Mouse (Mus musculus) forebrain, embryonic 14.5 days (tissue): ENCODE measurements at regions not wholly inside any gene's neighbourhood (a gene's known extent, or its start where the extent isn't known, plus 50 kb on each side); places are given as distances from the start of the nearest gene placed in this dataset.

Source experiments
- ATAC-seq: fragments of 200-750 bp; cut with Nextera tagmentation; 2 replicates; pipeline ENCODE4 v1.8.0; 2017; ENCODE audit warnings: mild to moderate bottlenecking, moderate library complexity
- DNase-seq: peaks from one replicate; pipeline ENCODE4 v3.0.0-alpha.2; 2015; ENCODE audit warnings: low spot score
- H3K27ac ChIP-seq: fragments of 300-500 bp; sonication (generic); 2 replicates; pipeline ENCODE4 v1.5.1; 2014; ENCODE audit warnings: low read depth, mild to moderate bottlenecking, control low read depth, low read length, moderate library complexity
- H3K27me3 ChIP-seq: fragments of 300-500 bp; sonication (generic); replicated peaks from 2 replicates; pipeline ENCODE4 v1.6.1; 2014; ENCODE audit warnings: low read length, control low read depth, mixed read lengths; ENCODE audit not compliant: control insufficient read depth, insufficient read depth
- H3K36me3 ChIP-seq: fragments of 300-500 bp; sonication (generic); 2 replicates; pipeline ENCODE4 v1.6.1; 2014; ENCODE audit warnings: low read length, control low read depth; ENCODE audit not compliant: control insufficient read depth, insufficient read depth
- H3K4me1 ChIP-seq: fragments of 300-500 bp; sonication (generic); 2 replicates; pipeline ENCODE4 v1.6.1; 2014; ENCODE audit warnings: antibody characterized with exemption, low read length, control low read depth; ENCODE audit not compliant: control insufficient read depth, insufficient read depth
- H3K4me2 ChIP-seq: fragments of 300-500 bp; sonication (generic); 2 replicates; pipeline ENCODE4 v1.6.1; 2014; ENCODE audit warnings: mild to moderate bottlenecking, control low read depth, low read length
- H3K4me3 ChIP-seq: fragments of 300-500 bp; sonication (generic); 2 replicates; pipeline ENCODE4 v1.5.1; 2014; ENCODE audit warnings: low read depth, low read length, control low read depth
- H3K9ac ChIP-seq: fragments of 300-500 bp; sonication (generic); 2 replicates; pipeline ENCODE4 v1.6.1; 2014; ENCODE audit warnings: mild to moderate bottlenecking, low read length, control low read depth, moderate library complexity
- H3K9me3 ChIP-seq: fragments of 300-500 bp; sonication (generic); replicated peaks from 2 replicates; pipeline ENCODE4 v1.6.1; 2016; ENCODE audit warnings: low read length, control low read depth, mixed read lengths; ENCODE audit not compliant: control insufficient read depth
- WGBS: fragments of 180-500 bp; shearing (Covaris S2); extraction: QIAGEN DNeasy Blood & Tissue Kit; methylation state at CpG from one replicate; pipeline ENCODE4 v1.1.7; 2014; 5-methylcytosine and 5-hydroxymethylcytosine counted together

DNA sequence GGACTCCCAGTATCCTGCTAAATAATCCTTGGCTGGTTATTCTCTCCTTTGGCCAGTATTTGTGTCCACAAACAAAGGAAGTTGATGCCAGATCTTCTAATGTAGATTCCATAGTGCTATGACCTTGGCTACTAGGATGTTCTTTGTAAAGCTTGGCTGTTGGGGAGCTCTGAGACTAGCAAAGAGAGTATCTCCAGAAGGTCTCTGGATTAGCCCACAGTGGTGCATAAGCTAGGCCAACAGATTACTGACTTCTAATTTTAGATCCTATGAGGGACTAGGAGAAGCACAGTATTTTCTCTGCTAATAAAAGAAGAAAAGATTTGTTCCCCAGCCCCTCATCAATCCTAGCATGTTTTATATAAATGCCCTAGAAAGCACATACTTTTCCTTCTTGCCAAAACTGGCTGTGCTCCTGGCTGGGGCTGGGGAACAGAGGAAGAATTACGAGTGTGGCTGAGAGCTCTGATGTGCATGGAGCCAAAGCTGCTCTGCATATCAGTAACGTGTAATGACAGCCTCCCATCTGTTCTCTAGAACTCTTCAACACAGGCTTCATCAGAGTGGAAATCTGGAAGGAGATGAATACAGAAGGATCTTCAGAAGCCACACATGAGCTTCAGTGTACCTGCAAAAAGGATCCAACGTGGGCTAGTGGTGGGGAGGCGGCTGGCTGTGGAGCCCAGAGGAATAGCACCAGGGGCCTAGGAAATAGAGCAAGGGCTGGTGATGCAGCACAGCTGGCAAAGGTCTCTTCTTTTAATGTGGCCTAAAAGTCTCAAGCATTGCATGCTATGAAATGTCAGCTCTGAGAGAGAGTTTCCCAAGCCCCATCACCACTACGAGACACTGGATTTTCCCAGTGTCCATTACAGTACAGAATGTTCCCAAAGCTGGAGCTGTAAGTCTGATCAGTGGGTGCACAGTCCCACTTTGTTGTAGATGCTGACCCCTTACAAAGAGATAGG, 283.0 kb upstream of the Plxna2 start:
- no peak overlapping the region for H3K4me3 ChIP-seq
- peak; percentile 80; the same call in 1 of the 2 replicates for ATAC-seq
- H3K27me3 ChIP-seq = no peaks in the 10 kb centered on the region
- H3K9me3 ChIP-seq = no peaks in the 10 kb centered on the region
- no peak overlapping the region for H3K4me2 ChIP-seq
- H3K9ac ChIP-seq = no peak overlapping the region
- peak; percentile 82 for DNase-seq
- 63% methylated on average over 5 of the region's 5 CpGs for WGBS
- H3K27ac ChIP-seq = peak overlapping the region; percentile 70
- H3K4me1 ChIP-seq = 0 out of 2 replicates have a peak, but pooled peaks cover 8% of the 10 kb centered on the region
- no peaks in the 10 kb centered on the region for H3K36me3 ChIP-seq

DNA sequence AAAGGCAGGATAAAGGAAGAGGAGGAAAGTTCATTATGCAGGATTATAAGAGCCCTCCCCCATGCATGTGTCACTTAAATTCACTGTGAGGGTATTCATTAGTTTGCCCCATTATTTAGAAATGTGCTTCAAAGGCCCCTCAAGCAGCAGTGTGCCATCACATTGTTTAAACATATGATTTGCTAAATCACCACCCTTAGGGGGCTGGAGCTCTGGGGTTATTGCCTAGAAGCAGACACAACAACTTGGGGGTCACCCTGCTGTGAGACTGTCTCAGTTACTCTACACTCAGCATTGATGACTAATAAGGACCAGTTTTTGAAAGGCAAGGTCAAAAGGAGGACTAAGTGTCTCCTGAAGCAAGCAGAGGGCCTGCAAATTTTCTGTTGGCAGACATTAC, 285.4 kb upstream of the Plxna2 start:
- 0 out of 2 replicates have a peak, but pooled peaks cover 8% of the 10 kb centered on the region for H3K4me1 ChIP-seq
- DNase-seq (peak; percentile 48), ATAC-seq (peak; percentile 52; the same call in 1 of the 2 replicates)
- H3K27me3 ChIP-seq = no peaks in the 10 kb centered on the region
- no peaks in the 10 kb centered on the region for H3K9me3 ChIP-seq
- H3K9ac ChIP-seq = no peak overlapping the region
- no peak overlapping the region for H3K4me2 ChIP-seq
- no peak overlapping the region for H3K27ac ChIP-seq
- no peak overlapping the region for H3K4me3 ChIP-seq
- H3K36me3 ChIP-seq = no peaks in the 10 kb centered on the region

DNA sequence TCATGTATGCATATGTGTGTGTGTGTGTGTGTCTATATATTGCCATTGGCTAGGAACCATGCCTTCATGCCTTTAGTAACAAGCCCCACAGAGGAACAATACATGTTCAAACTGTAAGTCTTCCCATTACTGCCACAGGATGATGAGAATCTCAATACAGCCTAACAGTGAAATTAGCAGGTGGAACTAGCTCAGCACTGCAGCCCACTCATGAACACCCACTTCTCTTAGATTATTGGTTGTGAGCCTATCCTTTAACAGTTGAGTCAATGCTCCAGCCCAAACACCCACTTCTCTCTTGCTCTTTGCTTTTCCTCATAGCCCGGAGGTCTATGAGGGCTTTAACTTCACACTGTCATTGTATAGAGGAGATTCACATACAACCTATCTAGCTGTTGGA, 287.5 kb upstream of the Plxna2 start:
- DNase-seq = no peak
- Histone ChIP-seq H3K9ac (no peak overlapping the region), H3K4me1 (0 out of 2 replicates have a peak, but pooled peaks cover 8% of the 10 kb centered on the region), H3K27me3 (no peaks in the 10 kb centered on the region), H3K36me3 (no peaks in the 10 kb centered on the region), H3K9me3 (no peaks in the 10 kb centered on the region), H3K27ac (no peak overlapping the region), H3K4me3 (no peak overlapping the region), H3K4me2 (no peak overlapping the region)
- no peak for ATAC-seq
- 88% methylated on average over 1 of the region's 1 CpGs for WGBS

DNA sequence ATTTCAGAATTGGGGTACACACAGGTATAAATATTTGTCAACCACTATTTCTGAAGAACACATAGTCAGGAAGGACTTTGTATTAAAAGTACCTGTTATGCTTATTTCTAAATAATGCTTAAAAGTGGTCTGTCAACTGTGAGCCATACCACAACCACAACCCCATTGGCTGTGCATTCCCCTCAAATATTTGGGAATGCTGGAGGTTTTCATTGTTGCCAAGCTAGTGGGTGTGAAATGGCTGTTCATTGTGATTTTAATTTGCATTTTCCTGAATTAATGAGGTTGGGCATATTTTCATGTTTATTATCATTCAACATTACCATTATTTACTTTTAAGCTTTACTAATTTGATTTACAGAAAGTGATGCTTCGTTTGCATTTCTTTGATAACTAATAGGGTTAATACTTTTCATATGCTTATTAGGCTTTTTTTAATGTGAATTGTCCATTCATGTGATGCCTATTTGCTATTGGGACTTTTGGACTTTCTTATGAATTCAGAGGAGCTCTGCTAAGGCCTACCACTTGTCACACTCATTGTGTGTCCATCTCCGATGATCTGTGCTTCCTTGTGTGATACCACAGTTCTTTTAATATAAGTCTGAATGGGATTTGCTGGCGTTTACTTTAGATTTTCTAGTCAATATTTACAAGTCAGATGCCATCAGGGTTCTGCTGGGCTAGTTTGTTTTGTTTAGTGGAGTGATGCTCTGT, 297.5 kb upstream of the Plxna2 start:
- H3K9ac ChIP-seq = no peak overlapping the region
- WGBS = 32% methylated on average over 3 of the region's 3 CpGs
- H3K27me3 ChIP-seq = no peaks in the 10 kb centered on the region
- H3K27ac ChIP-seq = no peak overlapping the region
- H3K36me3 ChIP-seq = no peaks in the 10 kb centered on the region
- H3K9me3 ChIP-seq = no peaks in the 10 kb centered on the region
- peak; percentile 37; the same call in 1 of the 2 replicates for ATAC-seq
- no peaks in the 10 kb centered on the region for H3K4me1 ChIP-seq
- H3K4me2 ChIP-seq = no peak overlapping the region
- no peak overlapping the region for H3K4me3 ChIP-seq
- peak; percentile 23 for DNase-seq

DNA sequence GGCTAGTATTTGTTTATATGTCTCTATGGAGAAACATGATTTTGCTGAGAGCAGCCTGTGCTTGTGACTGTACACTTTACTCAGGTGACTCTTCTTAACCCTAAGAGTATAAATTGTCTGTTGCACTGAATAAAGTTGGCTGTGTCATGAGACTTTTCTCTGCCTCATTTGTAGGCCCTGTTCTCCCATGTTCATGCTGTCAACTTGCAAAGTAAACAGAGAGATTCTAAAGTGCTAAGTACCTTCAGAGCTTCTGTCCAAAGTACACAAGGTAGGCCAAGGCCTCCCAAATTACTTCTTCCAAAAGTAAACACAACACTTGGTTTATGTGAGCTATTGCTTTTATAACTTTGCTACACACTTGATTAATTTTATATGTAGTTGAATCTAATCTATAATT, 299.7 kb upstream of the Plxna2 start:
- no peak overlapping the region for H3K9ac ChIP-seq
- no peak for ATAC-seq
- no peaks in the 10 kb centered on the region for H3K36me3 ChIP-seq
- no peak overlapping the region for H3K4me3 ChIP-seq
- no peak overlapping the region for H3K27ac ChIP-seq
- no peaks in the 10 kb centered on the region for H3K4me1 ChIP-seq
- no peak overlapping the region for H3K4me2 ChIP-seq
- no peaks in the 10 kb centered on the region for H3K9me3 ChIP-seq
- no peaks in the 10 kb centered on the region for H3K27me3 ChIP-seq
- DNase-seq = no peak

DNA sequence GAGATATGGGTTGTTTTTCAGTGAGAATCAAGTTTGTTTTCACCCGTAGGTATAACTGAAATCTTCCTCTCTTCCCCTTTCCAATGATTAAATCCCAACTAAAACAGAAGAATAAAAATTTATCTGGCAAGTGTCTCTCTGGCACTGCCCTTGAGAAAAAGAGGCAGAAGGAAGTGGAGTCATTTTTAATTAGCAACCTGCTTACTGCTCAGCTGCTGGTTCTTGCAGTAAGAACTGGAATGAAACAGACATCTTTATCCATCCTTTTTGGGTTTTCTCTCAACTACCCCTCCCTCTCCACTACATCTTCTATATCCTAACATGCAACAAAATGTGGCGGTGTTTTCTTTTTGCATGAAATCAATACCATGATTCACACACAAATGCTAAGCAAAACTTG, 302.4 kb upstream of the Plxna2 start:
- WGBS = 90% methylated on average over 2 of the region's 2 CpGs
- Histone ChIP-seq H3K27ac (no peak overlapping the region), H3K4me2 (no peak overlapping the region), H3K4me3 (no peak overlapping the region), H3K36me3 (no peaks in the 10 kb centered on the region), H3K27me3 (no peaks in the 10 kb centered on the region), H3K9me3 (no peaks in the 10 kb centered on the region), H3K9ac (no peak overlapping the region), H3K4me1 (peaks cover 5% of the 10 kb centered on the region; the same call in 1 of the 2 replicates)
- DNase-seq = peak; percentile 17
- ATAC-seq = no peak

DNA sequence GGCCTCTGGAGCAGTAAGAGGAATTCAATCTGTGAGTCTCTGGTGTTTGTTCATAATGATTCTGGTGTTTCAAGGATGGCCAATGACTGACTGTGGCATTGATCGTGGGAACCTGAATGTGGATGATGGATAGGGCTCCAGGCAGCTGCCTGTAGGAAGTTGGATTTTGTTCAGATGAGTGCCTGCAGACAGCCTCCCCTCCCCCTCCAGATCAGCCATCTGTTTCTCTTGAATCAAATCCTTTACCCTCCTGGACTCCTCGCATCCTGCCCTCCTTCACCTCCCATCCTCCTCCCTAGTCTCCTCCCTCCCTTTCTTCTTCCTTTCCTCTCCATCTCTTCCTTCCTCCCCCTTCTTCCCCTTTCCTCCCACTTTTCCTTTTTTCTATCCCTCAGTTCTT, 307.6 kb upstream of the Plxna2 start:
- 23% methylated on average over 2 of the region's 2 CpGs for WGBS

DNA sequence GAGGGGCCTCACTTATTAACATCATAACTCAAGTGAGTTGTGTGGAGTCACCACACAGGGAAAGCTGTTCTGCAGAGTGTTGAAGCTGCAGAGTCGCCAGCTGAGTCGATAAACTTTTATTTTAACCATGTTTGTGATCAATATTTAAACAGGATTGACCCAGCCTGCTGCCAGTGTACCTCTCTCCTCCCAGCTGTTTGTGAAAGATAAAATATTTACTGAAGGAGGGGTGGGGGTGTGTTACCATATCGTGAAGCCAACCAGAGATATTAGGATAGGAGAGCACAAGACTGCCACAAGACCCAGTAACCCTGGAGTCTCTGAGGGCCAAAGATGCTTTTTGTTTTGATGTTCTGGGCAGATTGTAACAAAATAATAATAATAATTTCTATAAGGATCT, 309.4 kb upstream of the Plxna2 start:
- ATAC-seq (no peak), DNase-seq (no peak)
- Histone ChIP-seq H3K4me2 (no peak overlapping the region), H3K9me3 (no peaks in the 10 kb centered on the region), H3K27me3 (no peaks in the 10 kb centered on the region), H3K27ac (no peak overlapping the region), H3K4me3 (no peak overlapping the region), H3K4me1 (peaks cover 5% of the 10 kb centered on the region; the same call in 1 of the 2 replicates), H3K36me3 (no peaks in the 10 kb centered on the region), H3K9ac (no peak overlapping the region)
- WGBS = 88% methylated on average over 3 of the region's 3 CpGs

More for the DNA sequence above, 307.6 kb upstream of the Plxna2 start:
- Histone ChIP-seq H3K4me1 (peaks cover 5% of the 10 kb centered on the region; the same call in 1 of the 2 replicates), H3K9me3 (no peaks in the 10 kb centered on the region), H3K27me3 (no peaks in the 10 kb centered on the region), H3K4me2 (no peak overlapping the region), H3K4me3 (no peak overlapping the region), H3K36me3 (no peaks in the 10 kb centered on the region), H3K27ac (no peak overlapping the region), H3K9ac (no peak overlapping the region)
- ATAC-seq = peak; percentile 73
- DNase-seq = peak; percentile 78

DNA sequence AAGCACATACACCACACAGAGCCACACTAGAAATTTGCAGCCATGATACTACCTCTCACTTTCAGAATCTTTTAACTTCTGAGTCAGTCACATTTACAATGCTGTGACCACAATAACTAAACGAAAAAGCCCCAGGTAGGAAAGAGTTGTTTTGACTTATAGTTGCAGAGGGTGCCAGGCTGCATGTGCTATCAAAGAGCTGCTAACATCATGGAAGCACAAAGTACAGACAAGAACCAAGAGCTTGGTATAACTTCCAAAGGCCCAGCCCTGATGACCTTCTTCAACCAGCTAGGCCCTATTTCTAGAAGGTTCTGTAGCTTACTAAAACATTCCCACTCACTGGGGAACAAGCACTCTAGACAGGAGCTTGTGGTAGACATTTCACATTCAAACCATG, 314.1 kb upstream of the Plxna2 start:
- no peak for ATAC-seq
- WGBS = 76% methylated on average over 1 of the region's 1 CpGs
- H3K4me1 ChIP-seq = no peaks in the 10 kb centered on the region
- H3K27ac ChIP-seq = no peak overlapping the region
- no peak for DNase-seq
- no peaks in the 10 kb centered on the region for H3K27me3 ChIP-seq
- H3K4me2 ChIP-seq = no peak overlapping the region
- H3K9me3 ChIP-seq = no peaks in the 10 kb centered on the region
- H3K36me3 ChIP-seq = no peaks in the 10 kb centered on the region
- no peak overlapping the region for H3K4me3 ChIP-seq
- no peak overlapping the region for H3K9ac ChIP-seq
